Mouse (Mus musculus) spleen, adult 2 months (tissue): ENCODE data around the gene Qtrt2.

Experiments
- CTCF ChIP-seq: fragments of 200-500 bp; IDR thresholded peaks from 2 replicates; pipeline ENCODE4 v1.5.1; 2011; ENCODE audit warnings: mild to moderate bottlenecking, inconsistent platforms; ENCODE audit not compliant: insufficient read depth, insufficient read length, insufficient replicate concordance; ENCODE audit errors: extremely low read depth
- POLR2A ChIP-seq: fragments of 200-500 bp; IDR thresholded peaks from 2 replicates; pipeline ENCODE4 v1.6.1; 2011; ENCODE audit warnings: low read depth, low read length, inconsistent platforms

GRCm38 (mm10) chr16:43940846-43941245, 14.2 kb upstream of the Qtrt2 start:
- no peak for TF ChIP-seq CTCF
- no peak for TF ChIP-seq POLR2A
